Mouse (Mus musculus) heart, adult 9 months (tissue): Measurements from ENCODE around the gene Bcl2l12.

Experiments
- DNase-seq, 2 experiments: peaks; one replicate each; pipeline ENCODE4 v3.0.0; 2022; ENCODE audit warnings: low spot score in 2 of 2

Bcl2l12 gene

DNA sequence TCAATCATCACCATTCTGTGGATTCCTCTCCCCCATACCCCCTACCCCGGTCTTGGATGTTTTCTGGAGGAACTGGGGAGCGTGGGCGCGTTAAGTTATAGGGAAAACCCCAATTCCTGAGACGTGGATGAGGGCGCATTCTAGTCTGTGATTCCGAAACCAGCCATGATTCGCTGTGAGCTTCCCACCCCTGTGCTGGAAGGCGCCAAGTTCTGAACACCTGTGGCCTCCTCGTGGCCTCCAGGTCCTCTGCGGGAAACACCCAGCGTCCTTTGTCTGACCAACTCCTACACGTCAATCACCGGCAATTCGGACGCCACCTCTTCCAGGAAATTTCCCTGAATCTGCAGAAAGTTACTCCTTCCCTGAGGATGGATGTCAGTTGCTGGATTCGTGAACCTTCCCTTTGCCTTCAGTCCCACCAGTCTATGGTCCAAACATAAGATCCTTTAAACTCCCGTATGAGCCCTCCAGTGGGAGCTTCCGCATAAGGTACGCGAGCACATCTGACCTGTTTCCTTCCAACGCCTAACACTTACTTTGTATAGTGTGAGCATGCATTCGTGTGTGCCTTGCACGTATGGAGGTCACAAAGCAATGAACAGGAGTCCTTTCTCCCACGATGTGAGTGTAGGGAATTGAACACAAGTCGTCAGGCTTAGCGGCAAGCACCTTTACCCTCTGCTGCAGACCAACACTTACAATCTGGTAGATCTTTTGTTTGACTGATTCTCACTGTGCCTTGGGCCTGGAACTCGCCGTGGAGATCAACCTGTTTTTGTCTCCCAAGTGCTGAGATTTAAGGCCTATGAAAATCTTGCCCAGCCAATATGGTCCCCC lies 11.4 kb downstream of the Bcl2l12 start:
- DNase-seq, result no peak

DNA sequence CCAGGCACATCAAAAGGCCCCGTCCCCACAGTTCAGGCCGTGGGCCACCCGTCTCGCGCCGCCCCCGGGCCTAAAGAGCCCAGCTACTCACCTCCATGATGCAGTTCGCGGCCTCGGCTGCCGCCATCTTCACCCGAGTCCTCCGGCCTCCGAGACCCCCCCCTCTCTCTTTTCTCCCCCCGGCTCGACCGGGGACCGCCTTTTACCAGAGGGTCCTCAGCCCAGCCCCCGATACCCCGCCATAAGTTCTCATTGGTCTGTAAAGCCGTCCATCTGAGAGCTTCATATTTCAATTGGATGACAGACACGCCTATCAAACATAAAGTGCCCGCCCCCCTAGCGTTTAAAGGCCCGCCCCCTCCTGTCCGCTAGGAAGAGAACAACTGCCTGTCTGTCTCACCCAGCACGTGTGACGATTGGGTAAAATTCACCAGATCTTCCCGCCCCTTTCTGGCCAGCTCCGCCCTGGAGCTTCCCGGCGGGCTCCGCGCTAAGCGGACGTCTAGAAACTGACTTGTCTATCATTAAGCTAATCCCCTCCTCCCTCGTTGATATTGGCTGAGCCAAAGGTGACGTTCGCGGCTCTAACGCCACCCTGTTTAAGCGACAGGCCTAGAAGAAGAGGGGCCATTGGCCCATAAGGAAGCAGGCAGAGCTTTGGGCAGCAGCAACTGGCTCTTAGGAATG lies 12.2 kb downstream of the Bcl2l12 start, which contains the start of gene Prmt1:
Prmt1 (minus strand) TSS at position 377 of the 687 bp plus-strand sequence.
- DNase-seq, result peak; percentile 99 to 100

GRCm38 (mm10) chr7:44985595-44986191 lies 12.8 kb downstream of the Bcl2l12 start:
- peak; percentile 66 to 80 for DNase-seq

GRCm38 (mm10) chr7:44984833-44985164 lies 13.7 kb downstream of the Bcl2l12 start:
- DNase-seq, result no peak

DNA sequence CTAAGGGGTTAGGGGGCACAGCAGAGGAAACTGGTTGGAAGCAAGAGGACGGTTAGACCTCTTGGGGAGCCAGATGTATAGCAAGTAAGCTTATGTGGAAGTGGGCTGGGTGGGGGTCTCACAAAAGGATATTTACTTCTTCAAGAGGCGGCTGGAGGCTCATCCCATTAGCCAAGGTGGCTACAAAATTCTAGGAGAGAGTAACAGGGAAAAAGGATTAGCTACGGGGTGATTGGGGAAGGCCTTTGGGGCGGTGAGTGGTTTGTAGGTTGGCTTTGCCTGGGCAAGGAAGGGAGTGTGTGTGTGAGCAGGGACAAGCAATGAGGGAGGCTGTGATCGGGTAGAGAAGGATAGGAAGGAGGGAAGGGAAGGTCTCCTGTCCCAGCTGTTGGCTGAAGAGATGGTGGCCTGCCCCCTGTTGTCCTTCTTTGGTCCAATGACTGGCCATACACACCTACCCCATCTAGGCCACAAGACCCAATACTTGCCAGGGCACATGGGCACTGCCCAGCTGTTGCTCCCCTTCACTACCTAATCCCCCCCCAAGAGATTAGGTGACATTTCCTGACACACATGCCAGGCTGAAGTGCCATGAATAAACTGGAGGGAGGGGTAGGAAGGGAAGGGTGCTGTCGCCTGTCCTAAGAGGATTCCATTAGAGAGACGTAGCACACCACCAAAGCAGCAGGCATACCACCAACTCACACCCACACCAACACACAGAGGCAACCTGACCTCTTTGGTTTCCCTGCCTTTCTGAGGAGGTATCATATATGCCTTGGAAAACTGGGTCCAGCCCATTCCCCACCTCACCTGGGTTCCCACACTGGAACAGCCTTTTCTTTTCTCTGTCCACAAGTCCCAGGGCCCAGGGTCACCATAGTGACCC lies 14.3 kb downstream of the Bcl2l12 start:
- no peak for DNase-seq

DNA sequence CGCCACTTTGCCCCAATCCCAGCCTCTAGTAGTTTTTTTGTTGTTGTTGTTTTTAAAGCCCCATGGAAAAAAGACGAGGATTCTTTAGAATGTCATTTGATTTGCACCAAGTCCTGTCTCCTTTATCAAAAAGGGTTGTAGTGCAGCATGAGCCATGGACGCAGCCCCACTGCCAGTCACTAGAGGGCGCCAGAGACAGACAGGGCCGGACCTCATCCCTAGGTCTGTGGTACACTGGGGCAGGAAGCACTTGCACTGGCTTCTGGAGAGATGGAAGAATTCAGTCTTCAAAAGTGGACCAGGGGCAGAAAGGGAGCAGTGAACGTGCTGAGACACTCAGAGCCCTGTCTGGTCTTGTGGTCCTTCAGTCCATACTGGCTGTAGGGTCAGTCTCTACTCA lies 15.4 kb downstream of the Bcl2l12 start:
- peak; percentile 71 to 83 for DNase-seq

- no peak for DNase-seq
These were observed 17.0 kb downstream of the Bcl2l12 start for GRCm38 (mm10) chr7:44981539-44981938.

DNA sequence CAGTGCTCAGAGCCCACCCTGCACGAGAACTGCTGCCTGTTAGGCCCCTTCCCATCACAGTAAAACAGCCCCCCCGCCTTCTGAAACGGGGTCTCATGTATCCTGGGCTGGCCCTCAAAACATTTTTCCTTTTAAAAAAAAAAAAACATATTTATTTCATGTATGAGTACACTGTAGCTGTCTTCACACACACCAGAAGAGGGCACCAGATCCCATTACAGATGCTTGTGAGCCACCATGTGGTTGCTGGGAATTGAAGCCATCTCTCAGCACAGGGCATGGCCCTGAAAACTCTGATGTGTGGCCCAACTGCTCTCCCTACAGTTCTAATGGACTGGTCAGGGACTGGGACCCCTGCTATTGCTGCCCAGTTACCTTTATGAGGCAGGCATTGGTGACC lies 20.2 kb downstream of the Bcl2l12 start:
- DNase-seq, result no peak

GRCm38 (mm10) chr7:44975117-44975419 lies 23.4 kb downstream of the Bcl2l12 start:
- no peak for DNase-seq

DNA sequence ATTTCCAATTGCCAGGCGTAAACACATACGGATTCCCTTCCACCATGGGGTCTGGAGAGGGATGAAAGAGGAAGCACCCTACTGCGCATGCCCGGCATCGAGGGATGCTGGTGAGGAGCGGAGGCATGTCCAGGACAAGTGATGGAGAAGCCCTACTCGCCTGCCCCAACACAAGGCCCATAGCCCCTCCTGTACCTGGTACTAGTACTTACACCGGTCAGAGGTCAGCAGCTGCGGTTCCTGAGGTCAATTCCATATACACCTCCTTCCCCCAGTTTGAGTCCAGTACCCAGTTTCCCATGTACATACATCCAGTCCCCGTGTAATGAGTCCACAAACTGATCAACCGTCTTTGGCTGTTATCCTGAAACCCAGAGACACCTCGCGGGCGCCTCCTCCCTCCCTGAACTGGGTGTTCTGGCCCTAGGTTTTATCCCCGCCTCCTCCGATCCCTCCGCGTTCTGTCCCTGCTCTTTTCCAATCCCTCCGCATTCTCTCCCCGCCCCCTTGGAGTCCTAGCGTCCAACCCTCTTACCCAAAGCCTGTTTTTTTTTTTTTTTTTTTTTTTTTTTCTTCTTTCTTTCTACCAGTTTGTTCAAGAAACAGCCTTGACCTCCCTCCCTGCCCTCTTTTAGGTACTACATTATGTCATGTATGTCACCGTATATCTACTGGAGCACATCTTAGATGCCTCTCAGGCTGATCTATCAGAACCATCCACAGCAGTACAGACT lies 24.0 kb downstream of the Bcl2l12 start, which contains the start of gene Cpt1c:
Cpt1c (minus strand) TSS at position 469 of the 734 bp plus-strand sequence.
- peak; percentile 71 to 74 for DNase-seq

- no peak for DNase-seq
These were observed 24.9 kb downstream of the Bcl2l12 start for GRCm38 (mm10) chr7:44973415-44974130.

DNA sequence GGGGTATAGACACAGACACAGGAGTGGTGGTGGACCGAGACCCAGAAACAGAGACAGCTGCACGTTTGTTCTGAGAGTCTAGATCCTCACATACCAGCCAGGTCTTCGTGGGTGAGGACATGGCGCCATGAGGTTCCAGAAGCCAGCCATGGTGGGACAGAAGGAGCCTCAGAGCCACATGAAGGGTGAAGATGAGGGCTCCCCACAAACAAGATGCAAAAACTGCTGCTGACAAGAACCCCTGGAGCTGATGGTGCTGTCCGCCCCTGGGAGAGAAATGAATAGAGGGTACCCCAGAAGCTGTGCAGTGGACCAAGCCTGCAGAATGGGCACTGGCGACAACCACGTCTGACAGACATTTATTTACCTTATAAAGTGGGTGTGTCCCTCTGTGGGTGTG lies 27.4 kb downstream of the Bcl2l12 start:
- DNase-seq, result no peak

GRCm38 (mm10) chr7:44970231-44970691 lies 28.3 kb downstream of the Bcl2l12 start:
- DNase-seq, result peak; percentile 86 to 89

GRCm38 (mm10) chr7:44966638-44967037 lies 31.9 kb downstream of the Bcl2l12 start:
- DNase-seq, result no peak

GRCm38 (mm10) chr7:44965975-44966374 lies 32.5 kb downstream of the Bcl2l12 start:
- no peak for DNase-seq

DNA sequence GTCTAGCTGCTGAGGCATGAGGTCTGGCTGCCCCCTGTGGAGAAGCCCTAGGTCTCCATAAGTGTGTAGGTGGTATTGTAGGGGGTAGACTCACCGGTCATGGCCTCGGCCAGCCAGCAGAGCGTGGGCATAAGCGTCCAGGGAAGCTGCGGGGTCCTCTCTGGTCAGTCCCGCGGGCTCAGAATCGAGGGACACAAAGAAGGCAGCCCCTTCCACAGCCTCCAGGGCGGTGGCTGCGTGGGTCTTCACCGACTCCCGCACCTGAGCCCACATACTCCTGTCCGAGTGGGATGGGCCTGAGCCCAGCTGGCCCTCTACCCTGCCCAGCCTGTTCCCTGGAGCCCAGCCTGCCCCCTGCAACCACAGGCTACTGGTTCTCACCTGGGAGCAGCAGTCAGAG lies 33.5 kb downstream of the Bcl2l12 start:
- no peak for DNase-seq

GRCm38 (mm10) chr7:44962831-44963230 lies 35.7 kb downstream of the Bcl2l12 start:
- no peak for DNase-seq

DNA sequence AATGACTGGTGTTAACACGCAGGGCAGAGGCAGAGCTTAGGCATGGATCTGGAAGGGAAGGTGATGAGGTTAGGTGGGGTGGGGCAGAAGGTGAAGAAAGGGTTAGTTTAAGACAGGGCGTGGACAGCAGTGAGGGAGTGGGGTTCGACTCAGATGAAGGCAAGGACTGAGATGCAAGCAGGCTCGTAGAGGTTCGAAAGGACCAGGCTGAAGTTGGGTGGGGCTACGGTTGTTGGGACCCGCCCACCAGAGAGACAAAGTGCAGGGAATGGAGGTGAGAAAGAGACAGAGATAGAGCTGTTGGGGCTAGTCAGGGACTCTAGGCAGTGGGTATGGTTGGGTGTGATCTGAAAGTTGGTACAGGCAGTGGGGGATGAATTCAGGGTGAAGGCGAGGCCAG lies 36.2 kb downstream of the Bcl2l12 start:
- DNase-seq, result no peak

DNA sequence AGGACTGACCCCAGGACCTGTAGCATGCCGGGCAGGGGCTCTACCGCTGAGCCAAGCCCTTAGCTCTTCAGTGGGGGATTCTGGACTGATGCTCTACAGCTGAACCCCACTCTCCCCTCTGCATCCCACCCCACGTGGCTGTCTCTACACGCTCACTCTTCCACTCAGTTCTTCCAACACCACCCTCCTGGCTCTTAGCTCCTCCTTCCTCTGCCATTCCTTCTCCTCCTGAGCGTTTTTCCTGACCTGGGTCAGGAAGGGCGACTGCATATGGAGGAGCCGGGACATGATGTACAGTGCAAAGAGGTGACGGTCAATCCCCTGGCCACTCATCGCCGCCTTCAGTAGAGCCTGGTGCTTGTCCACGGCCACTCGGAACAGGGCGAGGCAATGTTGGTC lies 38.0 kb downstream of the Bcl2l12 start:
- no peak for DNase-seq

DNA sequence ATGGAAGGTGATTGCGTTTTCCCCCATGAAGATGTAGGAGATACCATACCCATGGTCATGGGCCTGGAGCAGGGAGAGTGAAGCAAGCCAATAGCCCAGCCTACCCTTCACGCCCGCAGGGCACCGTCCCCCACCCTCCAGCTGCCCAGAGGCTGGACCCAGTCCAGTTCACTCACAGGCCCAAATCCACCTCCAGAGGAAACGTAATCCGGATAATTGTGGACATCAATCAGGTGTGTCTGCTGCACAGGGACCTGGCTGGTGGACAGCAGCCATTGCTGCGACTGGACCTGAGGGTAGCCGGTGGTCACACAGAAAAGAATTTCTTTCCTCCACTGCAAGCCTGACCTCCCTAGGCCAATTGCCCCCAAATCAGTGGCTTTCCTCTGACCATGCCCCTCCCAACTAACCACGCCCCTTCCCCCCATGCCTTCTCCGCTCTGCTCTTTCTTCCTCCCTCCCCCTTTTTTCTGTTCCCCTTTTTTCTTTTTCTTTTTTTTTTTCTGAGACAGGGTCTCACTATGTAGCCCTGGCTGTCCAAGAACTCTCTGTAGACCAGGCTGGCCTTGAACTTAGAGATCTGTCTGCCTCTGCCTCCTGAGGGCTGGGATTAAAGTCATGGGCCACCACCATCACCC lies 38.5 kb downstream of the Bcl2l12 start:
- DNase-seq, result no peak
